Mouse (Mus musculus) ES-CJ7 (cell line): ENCODE measurements at regions not wholly inside any gene's neighbourhood (a gene's known extent, or its start where the extent isn't known, plus 50 kb on each side); places are given as distances from the start of the nearest gene placed in this dataset.

ENCODE experiments used
- DNase-seq: peaks from one replicate; pipeline ENCODE4 v3.0.0; 2011; ENCODE audit warnings: low read depth, low spot score

DNA sequence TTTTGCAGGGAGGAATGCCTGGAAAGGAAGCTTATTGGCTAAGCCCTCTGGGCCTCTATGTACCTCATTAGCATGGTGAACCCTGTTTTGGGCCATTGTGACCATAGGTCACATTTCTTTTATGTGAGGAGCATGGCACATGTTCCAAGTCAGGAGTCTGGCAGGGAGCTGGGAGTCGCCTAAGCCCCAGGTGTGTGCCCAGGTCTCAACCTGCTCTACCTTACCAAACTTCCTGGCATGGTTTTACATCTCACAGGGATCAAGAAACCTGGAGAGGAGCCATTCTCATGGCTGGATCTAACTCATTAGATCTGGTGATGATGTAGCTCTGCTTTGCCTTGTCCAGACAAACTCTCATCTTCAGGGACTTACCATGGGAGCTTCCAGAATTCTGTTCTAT lies 161.0 kb upstream of the Eif4g2 start:
- no peak for DNase-seq

DNA sequence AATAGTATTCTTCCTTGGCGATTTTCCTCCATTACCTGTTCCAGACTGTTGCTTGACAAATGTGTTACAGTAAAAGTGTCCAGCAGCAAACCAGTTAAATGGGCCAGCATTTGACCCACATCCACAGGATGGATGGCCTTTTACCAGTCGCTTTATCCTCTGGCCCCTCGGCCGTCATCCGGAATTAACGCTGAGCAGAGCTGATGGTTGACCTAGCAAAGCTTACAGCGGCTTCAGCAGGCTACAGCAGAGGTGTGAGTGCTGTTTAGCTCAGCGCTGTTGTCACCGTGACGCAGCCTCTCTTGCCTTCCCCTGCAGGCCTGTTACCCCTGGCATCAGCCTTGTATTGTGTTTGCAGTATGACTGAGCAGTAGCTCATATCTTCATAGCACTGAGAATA lies 159.8 kb upstream of the Eif4g2 start:
- DNase-seq: no peak

DNA sequence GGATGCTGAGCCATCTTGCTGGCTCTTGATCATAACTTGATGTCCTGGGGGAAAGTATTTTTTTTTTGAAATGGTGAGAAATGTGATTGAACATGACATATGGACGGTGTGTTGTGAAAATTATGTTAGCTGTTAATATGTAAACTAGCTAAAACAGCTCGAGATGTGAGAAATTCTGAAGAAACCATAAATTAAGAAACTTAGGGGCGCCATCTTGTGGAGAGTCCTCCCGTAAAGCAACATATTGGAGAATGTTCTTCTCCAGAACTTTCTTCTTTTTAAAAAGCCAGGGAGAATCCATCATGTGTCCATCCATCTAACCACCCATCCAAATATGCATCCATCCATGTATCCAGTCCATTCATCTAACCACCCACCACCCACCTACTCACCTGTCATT lies 158.7 kb upstream of the Eif4g2 start:
- no peak for DNase-seq

DNA sequence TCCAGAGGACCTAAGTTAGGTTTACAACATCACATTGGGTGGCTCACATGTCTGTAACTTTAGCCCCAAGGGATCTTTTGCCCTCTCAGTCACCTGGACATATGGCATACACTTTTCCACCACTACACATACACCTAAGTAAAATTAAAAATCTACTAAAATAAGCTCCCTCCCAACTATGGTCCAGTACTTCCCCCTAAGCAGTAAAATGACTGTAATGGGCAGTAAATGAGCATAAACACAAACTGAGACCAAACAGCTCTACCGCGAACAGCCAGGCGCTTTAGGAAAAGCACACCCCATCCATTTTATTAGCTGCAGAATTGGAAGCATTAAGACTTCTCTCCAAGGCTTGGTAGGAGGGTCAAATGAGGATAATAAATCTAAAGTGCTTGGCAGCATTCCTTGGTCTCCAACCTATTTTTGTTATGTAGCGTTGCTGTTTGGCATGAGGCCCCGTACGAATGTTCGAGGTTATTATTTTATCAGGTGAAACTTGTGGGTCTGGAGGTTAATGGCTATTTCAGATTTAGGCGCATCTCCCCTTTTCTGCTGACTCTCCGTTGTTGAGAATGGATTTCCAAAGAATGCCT lies 157.5 kb upstream of the Eif4g2 start:
- DNase-seq: no peak

DNA sequence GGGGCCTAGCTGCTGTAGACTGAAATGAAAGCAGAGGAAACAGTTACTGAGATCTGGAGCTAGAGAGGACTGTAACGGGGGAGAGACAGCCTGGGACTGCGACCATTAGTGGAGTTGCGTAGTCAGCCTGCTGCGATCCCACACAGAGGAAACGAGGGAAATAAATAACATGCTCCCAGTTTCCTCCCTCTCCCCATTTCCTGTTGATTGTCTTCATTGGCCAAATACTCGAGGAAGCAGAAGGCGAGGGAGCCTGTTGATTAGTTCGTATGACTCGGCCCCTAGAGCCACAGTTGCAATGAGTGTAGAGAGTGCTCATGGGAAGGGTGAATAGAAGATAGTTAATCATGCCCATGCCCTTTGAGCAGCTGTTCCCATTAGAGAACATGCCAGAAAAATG lies 155.0 kb upstream of the Eif4g2 start:
- DNase-seq: no peak

DNA sequence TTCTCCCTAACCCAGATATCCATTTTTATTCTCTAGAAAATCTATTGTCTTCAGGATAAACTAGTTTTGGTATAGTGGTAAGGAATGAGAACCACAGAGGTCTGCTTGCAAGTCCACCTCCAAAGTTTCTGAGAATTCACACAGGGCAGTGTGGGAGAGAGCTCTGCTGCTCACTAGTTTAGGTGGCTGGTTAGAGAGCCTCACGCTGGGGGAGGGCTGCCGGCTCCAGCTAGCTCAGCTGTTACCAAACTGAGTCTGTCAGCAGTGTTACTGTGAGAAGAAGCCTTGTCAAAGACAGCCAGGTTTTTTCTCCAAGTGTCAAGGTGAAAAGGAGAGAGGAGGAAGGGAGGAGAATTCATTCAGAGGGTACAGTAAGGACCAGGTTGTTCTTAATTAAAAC lies 147.8 kb upstream of the Eif4g2 start:
- DNase-seq: no peak

DNA sequence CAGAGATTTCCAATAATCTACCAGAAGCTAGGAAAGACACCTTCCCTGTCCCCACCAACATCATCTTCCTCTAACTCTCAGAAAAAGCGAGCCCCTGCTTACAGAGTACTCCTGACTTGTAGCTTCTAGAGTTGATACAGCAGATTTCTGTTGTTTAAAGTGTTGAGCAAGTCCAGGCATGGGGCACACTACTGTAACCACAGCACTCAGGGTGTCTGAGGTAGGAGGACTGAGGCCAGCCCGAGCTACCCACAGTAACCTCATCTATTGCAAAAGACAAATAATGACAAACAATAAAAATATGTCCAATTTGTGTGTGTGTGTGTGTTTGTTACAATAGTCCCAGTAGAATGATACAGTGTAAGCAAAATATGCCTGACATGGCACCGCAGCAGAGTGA lies 144.3 kb upstream of the Eif4g2 start:
- no peak for DNase-seq

DNA sequence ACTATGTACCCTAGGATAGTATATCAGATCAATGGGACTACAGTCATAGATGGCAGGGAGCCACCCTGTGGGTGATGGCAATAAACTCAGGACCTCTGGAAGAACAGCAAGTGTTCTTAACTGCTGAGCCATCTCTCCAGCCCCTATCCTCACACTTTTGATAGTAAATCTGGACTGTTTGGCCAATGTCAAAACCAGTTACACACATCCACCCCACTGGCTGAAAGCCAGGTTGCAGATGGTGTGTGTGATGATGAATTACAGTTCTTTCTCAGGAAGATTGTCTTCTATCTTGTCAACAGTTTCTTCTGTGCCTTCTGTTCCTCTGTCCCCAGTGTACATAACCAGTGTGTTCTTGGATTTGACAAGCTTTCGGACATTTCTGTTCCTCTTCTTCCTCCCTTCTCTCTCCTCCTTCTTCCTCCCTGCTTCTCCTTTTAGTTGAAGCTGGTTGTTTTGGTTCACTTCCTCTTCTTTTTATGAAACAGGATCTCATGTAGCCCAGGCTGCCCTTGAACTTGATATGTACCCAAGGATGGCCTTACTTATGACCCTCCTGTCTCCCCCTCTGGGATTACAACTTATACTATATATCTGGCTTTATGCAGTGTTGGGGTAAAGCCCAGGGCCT lies 143.3 kb upstream of the Eif4g2 start:
- DNase-seq: no peak

DNA sequence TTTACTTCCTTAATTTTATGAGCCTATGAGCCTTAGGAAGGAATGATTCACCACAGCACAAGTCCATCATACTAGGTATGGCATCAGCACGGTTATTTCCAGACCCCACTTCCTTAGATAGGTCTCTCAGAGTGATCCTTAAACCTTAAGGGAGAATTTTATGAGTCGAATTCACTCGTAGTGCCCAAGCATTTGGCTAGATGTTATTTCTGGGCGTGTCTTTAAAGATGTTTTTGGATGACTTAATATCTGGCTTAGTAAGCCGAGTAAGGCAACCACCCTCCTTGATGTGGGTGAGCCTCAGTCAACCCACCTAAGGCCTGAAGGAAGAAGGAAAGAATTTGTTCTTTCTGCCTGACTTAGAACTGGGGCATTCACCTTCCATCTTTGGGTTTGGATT lies 132.8 kb upstream of the Eif4g2 start:
- no peak for DNase-seq

DNA sequence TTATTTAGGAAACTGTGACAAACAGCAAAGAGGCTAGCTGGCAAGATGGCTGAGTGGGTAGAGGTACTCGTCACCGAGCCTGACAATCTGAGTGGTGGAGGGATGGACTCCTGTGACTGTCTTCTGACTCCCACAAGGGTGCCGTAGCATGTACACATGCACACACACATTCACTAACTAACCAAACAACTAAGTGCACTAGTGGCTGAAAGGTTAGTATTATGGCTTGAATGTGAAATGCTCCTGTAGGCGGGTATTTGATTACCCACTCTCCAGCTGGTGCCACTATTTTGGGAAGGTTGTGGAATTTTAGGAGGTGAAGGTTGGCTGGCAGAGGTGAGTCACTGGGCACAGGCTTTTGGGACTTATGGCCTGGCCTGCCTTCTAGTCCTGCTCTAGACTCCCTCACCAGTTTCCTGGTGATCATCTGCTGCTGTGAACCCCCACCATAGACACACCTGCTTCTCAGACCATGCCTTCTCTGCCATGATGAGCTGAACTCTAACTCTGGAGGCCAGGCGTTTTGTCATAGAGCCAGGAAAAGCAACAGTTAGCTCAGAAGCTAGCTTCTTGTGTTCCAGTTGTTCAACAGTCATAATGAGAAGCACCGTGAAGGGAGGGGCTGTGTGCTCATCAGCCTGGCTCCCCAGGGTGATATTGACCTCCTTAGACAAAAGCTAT lies 131.5 kb upstream of the Eif4g2 start:
- DNase-seq: no peak

DNA sequence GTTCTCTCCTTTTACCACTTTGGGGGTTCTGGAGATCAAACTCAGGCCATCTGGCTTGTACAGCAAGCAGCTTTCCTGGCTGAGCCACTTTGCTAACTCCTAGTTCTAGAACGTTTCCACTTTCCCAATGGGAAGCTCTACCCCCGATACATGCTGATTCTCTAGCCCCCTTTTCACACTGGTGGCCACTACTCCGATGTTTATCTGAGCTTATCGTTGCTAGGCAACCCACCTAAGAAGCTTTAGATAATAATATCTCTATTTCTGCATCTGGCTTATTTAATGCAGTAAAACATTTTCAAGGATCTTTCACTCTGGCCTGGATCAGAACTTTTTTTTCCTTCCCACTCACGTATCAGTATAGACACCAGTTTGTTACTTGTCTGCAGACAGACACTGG lies 129.4 kb upstream of the Eif4g2 start:
- DNase-seq: no peak

DNA sequence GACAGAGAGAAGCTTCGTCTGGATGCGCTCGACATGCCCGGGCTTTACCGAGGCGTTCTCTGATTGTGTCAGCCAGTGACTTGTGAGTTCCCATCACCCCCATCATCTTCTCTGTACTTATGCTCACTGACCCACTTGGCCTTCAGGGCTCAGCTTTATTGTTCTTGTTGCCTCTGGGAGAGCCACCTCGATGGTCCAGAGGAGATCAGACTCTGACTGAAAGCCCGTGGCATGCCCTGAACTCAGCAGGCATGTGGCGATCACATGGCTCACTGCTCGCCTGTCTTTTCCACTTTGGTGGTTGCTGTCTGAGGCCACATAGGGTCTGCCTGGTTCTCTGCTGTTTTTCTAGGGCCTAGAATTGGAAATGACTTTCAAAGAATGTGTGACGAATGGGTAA lies 128.8 kb upstream of the Eif4g2 start:
- no peak for DNase-seq

DNA sequence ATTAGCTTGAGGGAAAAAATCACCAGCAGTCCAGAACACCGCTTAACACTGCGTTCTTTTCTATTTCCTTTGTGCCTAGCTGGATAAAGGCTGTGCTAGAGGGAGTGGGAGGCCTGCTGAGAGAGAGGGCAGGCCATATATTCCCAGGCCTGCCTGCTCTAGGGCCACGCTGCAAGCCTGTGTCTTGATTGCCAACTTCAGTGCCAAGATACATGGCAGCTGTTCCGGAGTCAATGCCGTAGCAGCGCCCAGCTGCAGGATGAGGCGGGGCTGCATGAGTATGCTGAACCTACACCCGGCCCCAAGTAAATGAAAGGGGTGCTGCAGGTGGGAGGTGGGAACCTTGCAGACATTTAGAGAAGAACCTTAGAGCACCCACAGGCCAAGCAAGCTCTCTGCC lies 127.5 kb upstream of the Eif4g2 start:
- no peak for DNase-seq

DNA sequence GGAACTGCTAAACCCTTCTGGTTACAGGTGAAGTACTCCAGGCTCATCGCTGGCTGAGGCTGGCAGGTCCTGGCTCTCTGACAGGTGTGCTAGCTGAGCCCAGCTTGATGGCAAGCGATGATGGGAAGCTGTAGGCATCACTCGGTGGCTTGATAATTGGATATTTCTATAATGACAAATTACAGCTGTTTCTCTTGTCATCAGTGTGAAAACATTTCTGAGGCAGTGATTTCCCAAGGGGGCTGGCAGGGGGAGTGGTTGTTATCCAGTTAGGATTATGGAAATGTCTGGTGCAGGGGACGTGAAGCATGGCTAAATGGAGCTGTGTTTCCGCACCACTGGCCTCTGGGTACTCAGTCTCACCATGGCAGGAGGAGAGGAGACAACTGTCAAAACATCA lies 123.0 kb upstream of the Eif4g2 start:
- no peak for DNase-seq

DNA sequence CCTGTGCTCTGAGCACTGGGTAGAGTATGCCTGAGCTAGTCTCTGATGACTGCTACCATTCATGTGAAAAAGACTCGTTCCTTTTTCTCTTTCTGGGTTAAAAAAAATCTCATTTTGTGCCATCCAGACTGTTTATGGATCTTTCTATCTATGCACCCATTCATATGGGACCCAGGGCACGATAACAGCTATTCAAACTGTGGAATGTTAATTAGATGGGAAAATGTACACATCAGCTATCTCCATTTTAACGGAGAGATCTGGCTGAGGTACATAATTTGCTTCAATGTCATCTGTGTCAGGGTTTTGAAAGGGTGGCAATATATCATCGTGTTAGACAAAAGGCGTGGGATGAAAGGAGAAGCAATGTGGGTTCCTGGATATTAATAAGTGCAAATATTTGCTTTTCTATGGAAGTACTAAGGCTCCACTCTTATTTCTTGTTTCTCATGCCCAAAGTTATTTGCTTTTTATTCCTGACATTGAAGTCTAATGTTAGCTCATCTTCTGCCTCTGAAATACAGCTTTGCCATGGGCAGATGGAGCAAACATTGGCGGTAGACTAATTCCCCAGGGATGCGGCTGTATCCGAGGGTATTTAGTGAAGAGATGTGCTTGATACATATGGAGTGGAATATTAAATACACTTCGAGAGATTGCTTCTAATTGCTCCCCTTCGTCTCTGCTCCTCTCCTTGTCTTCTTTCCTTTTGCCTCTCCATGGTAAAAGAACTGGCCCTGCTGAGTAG lies 116.0 kb upstream of the Eif4g2 start:
- DNase-seq: no peak

DNA sequence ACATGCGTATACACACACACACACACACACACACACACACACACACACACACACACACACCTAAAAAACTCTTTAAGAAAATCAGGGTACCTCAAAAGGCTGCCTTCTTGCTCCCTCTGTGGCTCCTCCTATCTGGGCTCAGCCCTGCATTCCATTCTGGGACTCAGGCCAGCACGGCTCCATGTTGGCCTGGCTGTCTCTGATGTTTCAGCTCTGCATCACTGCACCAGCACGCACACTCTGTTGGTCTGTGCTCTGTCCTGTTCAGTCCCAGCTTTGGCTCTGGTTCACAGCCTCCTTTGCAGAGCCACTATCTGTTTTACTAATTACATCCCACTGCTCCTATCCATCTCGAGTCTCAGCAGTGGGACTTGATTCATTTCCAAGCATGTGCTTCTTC lies 108.8 kb upstream of the Eif4g2 start:
- DNase-seq: no peak

DNA sequence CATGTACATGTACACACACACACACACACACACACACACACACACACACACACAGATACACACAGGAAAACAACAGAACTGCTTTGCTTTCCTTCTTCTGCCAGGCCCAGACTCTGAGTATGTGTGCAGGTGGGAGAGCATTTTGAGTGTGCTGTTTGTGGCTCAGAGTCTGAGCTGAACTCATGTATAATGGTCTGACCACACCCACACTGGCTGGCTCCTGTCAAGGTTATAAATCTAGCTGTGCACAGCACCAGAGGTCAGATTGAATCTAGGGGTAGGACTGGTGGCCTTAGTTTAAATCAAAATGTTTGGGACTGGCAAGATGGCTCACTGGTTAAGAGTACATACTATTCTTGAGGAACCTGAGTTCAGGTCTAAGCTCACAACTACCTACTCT lies 108.4 kb upstream of the Eif4g2 start:
- DNase-seq: no peak

DNA sequence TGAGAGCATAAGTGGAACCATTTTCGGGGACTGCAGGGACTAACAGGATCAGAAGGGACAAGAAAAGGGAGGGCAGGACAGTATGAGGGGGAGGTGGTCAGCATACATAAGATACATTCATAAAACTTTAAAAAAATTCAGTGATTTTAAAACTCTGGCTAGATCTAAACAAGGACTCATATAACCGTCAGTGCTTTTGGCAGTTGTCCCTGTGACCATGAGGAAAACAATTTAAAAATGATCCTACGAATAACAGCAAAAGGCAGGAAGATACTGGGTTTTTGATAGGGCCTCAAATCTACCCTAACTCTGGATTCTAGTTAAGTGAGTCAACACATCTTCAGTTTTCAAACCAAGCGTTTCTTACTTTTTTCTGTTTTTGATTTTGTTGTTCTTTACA lies 106.9 kb upstream of the Eif4g2 start:
- no peak for DNase-seq

DNA sequence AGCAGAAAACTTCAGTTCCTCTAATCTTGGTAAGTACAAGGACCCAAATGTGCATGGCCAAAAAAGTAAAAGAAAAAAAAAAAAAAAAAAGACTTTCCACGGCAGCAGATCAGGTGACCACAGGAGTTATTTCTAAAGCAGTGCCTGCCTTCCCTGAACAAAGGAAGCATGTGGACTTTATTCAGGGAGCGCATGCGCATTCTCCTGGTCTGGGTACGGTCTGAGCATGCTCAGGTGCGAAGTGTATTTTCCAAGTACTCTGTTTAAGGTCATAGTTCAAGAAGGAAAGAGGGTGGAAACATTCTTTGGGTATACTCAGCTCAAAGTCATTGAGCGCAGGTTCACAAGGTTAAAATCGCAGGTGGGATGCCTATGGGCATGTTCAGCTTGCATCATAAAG lies 103.1 kb upstream of the Eif4g2 start:
- peak; percentile 35 for DNase-seq

DNA sequence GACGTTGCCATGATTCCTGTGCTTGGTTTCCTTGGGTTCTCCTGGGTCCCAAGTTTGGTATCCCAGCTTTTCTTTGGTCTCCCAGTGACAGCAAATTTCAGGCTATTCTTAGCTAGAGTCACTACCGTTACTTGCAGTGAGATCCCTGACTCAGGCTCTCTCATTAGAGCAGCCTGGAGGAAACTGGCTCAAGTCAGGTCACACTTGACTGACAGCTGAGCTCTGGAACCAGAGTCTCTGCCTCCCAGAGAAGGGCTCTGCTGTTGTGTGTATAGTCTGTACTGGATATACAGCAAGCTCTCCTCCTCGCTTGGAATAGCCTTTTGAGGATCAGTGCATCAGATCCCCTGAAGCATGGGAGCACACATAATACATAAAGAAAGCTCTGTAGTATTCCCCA lies 100.7 kb upstream of the Eif4g2 start:
- no peak for DNase-seq

DNA sequence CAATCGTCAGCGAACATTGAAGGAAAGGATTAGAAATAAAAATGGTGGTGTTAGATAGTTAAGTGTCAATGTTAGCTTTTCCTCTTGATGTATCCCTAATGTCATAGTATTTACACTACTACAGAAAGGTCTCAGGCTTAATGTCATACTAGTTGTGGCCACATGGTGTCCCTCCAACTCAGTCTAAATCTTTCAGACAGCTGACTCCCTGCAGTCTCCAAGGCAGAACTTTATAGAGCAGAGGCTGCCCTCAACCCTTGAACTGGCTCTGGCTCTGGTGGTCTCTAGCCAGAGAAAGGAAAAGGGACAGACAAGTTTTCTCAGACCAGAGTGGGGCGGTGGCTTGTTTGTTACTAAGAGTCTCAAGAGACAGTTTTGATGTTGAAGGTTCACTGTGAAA lies 99.5 kb upstream of the Eif4g2 start:
- DNase-seq: peak; percentile 42

DNA sequence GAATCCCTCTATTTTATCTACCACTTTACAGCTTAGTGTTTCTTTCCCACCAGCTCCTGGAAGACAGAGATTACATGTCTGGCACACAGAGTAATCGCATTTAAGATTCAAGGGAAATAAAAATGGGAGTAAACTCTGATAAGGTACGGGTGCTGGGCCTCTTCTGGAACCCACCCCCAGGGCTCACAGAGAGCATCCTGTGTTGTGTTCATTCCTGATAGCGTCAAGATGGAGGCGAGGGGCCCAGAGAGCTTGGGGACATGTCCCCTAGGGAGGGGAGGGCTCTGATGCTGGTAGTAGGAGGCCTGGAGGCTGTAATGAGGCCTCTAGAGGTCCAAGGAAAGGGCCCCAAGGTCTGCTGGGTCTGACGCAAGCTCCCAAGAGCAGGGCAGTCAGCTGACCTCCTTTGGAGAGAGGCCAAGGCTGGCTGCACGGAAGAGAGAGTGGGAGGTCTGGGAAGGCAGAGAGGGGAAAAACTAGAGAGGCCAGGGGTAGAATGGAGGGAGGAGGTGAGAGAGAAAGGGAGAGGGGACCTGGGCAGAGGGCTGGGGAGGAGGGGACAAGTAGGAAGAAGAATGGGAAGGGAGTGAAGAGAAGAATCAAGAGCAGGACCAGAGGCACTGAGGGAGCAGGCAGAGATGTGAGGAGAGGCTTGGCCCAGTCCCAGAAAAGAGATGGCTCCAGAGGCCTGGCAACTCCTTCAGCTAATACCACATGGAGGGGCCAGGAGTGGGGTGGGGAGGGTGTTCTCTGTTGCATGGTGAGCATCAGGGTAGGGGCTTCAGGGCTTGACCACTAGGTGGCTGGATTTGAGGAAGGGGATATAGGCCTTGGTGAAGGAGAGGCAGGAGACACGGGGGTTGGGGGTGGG lies 96.8 kb upstream of the Eif4g2 start:
- no peak for DNase-seq
